Mouse (Mus musculus): ENCODE data around the gene Gpd1l. TPM values are rescaled to one million over a fixed set of nuclear protein-coding genes. Genes with fewer than 3 reads are reported as not detected.

Gene Gpd1l
- polyA plus RNA-seq, 1 experiment from 2014 or later: 18.2 TPM

GRCm38 (mm10) chr9:114887699-114888098, 46.1 kb downstream of the Gpd1l start:
- WGBS: 86% methylated on average over 3 of the region's 3 CpGs
- Histone ChIP-seq H3K4me1 (replicated peaks; ENCODE audit: control insufficient read depth, insufficient read depth, low read length) (no peaks in the 10 kb centered on the region), H3K36me3 (ENCODE audit: control insufficient read depth, insufficient read depth, low read length) (no peaks in the 10 kb centered on the region), H3K9me3 (ENCODE audit: control insufficient read depth, low read length) (no peaks in the 10 kb centered on the region), H3K27ac (ENCODE audit: low read depth, low read length) (no peak overlapping the region), H3K9ac (ENCODE audit: low read depth, low read length) (no peak overlapping the region), H3K4me2 (no peak overlapping the region), H3K4me3 (ENCODE audit: low read depth, low read length) (no peak overlapping the region), H3K27me3 (replicated peaks; ENCODE audit: control insufficient read depth, insufficient read depth, low read length) (no peaks in the 10 kb centered on the region)
- ATAC-seq (replicated peaks; ENCODE audit: low FRiP score) (no peak), DNase-seq (ENCODE audit: low spot score) (no peak)

GRCm38 (mm10) chr9:114885991-114886662, 47.7 kb downstream of the Gpd1l start:
- Histone ChIP-seq H3K9ac (ENCODE audit: low read depth, low read length) (no peak overlapping the region), H3K27ac (ENCODE audit: low read depth, low read length) (no peak overlapping the region), H3K27me3 (replicated peaks; ENCODE audit: control insufficient read depth, insufficient read depth, low read length) (no peaks in the 10 kb centered on the region), H3K4me2 (no peak overlapping the region), H3K4me3 (ENCODE audit: low read depth, low read length) (no peak overlapping the region), H3K9me3 (ENCODE audit: control insufficient read depth, low read length) (no peaks in the 10 kb centered on the region), H3K4me1 (replicated peaks; ENCODE audit: control insufficient read depth, insufficient read depth, low read length) (no peaks in the 10 kb centered on the region), H3K36me3 (ENCODE audit: control insufficient read depth, insufficient read depth, low read length) (no peaks in the 10 kb centered on the region)
- DNase-seq (ENCODE audit: low spot score): no peak
- 43% methylated on average over 8 of the region's 8 CpGs for WGBS
- no peak for ATAC-seq (replicated peaks; ENCODE audit: low FRiP score)

- no peak for DNase-seq (ENCODE audit: low spot score)
- Histone ChIP-seq H3K4me3 (ENCODE audit: low read depth, low read length) (no peak overlapping the region), H3K9ac (ENCODE audit: low read depth, low read length) (no peak overlapping the region), H3K9me3 (ENCODE audit: control insufficient read depth, low read length) (no peaks in the 10 kb centered on the region), H3K27me3 (replicated peaks; ENCODE audit: control insufficient read depth, insufficient read depth, low read length) (no peaks in the 10 kb centered on the region), H3K4me1 (replicated peaks; ENCODE audit: control insufficient read depth, insufficient read depth, low read length) (no peaks in the 10 kb centered on the region), H3K4me2 (no peak overlapping the region), H3K36me3 (ENCODE audit: control insufficient read depth, insufficient read depth, low read length) (no peaks in the 10 kb centered on the region), H3K27ac (ENCODE audit: low read depth, low read length) (no peak overlapping the region)
- ATAC-seq (replicated peaks; ENCODE audit: low FRiP score): no peak
- WGBS: 77% methylated on average over 4 of the region's 4 CpGs
Measured at GRCm38 (mm10) chr9:114885564-114885963, 48.2 kb downstream of the Gpd1l start.

GRCm38 (mm10) chr9:114881977-114882376, 51.8 kb downstream of the Gpd1l start:
- Histone ChIP-seq H3K27ac (ENCODE audit: low read depth, low read length) (no peak overlapping the region), H3K4me1 (replicated peaks; ENCODE audit: control insufficient read depth, insufficient read depth, low read length) (no peaks in the 10 kb centered on the region), H3K4me2 (no peak overlapping the region), H3K9ac (ENCODE audit: low read depth, low read length) (no peak overlapping the region), H3K36me3 (ENCODE audit: control insufficient read depth, insufficient read depth, low read length) (no peaks in the 10 kb centered on the region), H3K27me3 (replicated peaks; ENCODE audit: control insufficient read depth, insufficient read depth, low read length) (no peaks in the 10 kb centered on the region), H3K4me3 (ENCODE audit: low read depth, low read length) (no peak overlapping the region), H3K9me3 (ENCODE audit: control insufficient read depth, low read length) (no peaks in the 10 kb centered on the region)
- no peak for ATAC-seq (replicated peaks; ENCODE audit: low FRiP score)
- no peak for DNase-seq (ENCODE audit: low spot score)
- WGBS: 72% methylated on average over 2 of the region's 2 CpGs

- H3K9ac ChIP-seq (ENCODE audit: low read depth, low read length): no peak overlapping the region
- H3K4me3 ChIP-seq (ENCODE audit: low read depth, low read length): no peak overlapping the region
- no peaks in the 10 kb centered on the region for H3K9me3 ChIP-seq (ENCODE audit: control insufficient read depth, low read length)
- ATAC-seq (replicated peaks; ENCODE audit: low FRiP score) (no peak), DNase-seq (ENCODE audit: low spot score) (no peak)
- 0 out of 2 replicates have a peak, but pooled peaks cover 2% of the 10 kb centered on the region for H3K27me3 ChIP-seq (replicated peaks; ENCODE audit: control insufficient read depth, insufficient read depth, low read length)
- no peak overlapping the region for H3K4me2 ChIP-seq
- no peak overlapping the region for H3K27ac ChIP-seq (ENCODE audit: low read depth, low read length)
- WGBS: 50% methylated on average over 11 of the region's 11 CpGs
- no peaks in the 10 kb centered on the region for H3K36me3 ChIP-seq (ENCODE audit: control insufficient read depth, insufficient read depth, low read length)
- H3K4me1 ChIP-seq (replicated peaks; ENCODE audit: control insufficient read depth, insufficient read depth, low read length): no peaks in the 10 kb centered on the region
Measured at GRCm38 (mm10) chr9:114855327-114855726, 78.5 kb downstream of the Gpd1l start.

- no peaks in the 10 kb centered on the region for H3K9me3 ChIP-seq (ENCODE audit: control insufficient read depth, low read length)
- 61% methylated on average over 9 of the region's 9 CpGs for WGBS
Measured at GRCm38 (mm10) chr9:114854686-114855085, 79.1 kb downstream of the Gpd1l start.

GRCm38 (mm10) chr9:114853336-114853735, 80.5 kb downstream of the Gpd1l start:
- Histone ChIP-seq H3K36me3 (ENCODE audit: control insufficient read depth, insufficient read depth, low read length) (no peaks in the 10 kb centered on the region), H3K4me3 (ENCODE audit: low read depth, low read length) (no peak overlapping the region), H3K9me3 (ENCODE audit: control insufficient read depth, low read length) (no peaks in the 10 kb centered on the region), H3K27ac (ENCODE audit: low read depth, low read length) (no peak overlapping the region), H3K9ac (ENCODE audit: low read depth, low read length) (no peak overlapping the region), H3K4me2 (no peak overlapping the region), H3K4me1 (replicated peaks; ENCODE audit: control insufficient read depth, insufficient read depth, low read length) (no peaks in the 10 kb centered on the region), H3K27me3 (replicated peaks; ENCODE audit: control insufficient read depth, insufficient read depth, low read length) (0 out of 2 replicates have a peak, but pooled peaks cover 2% of the 10 kb centered on the region)
- no peak for DNase-seq (ENCODE audit: low spot score)
- 84% methylated on average over 15 of the region's 15 CpGs for WGBS
- no peak for ATAC-seq (replicated peaks; ENCODE audit: low FRiP score)

More at GRCm38 (mm10) chr9:114854686-114855085, 79.1 kb downstream of the Gpd1l start:
- 0 out of 2 replicates have a peak, but pooled peaks cover 2% of the 10 kb centered on the region for H3K27me3 ChIP-seq (replicated peaks; ENCODE audit: control insufficient read depth, insufficient read depth, low read length)
- DNase-seq (ENCODE audit: low spot score): no peak
- H3K4me3 ChIP-seq (ENCODE audit: low read depth, low read length): no peak overlapping the region
- H3K4me2 ChIP-seq: no peak overlapping the region
- no peaks in the 10 kb centered on the region for H3K4me1 ChIP-seq (replicated peaks; ENCODE audit: control insufficient read depth, insufficient read depth, low read length)
- no peak for ATAC-seq (replicated peaks; ENCODE audit: low FRiP score)
- H3K9ac ChIP-seq (ENCODE audit: low read depth, low read length): no peak overlapping the region
- H3K36me3 ChIP-seq (ENCODE audit: control insufficient read depth, insufficient read depth, low read length): no peaks in the 10 kb centered on the region
- no peak overlapping the region for H3K27ac ChIP-seq (ENCODE audit: low read depth, low read length)

GRCm38 (mm10) chr9:114851419-114852190, 82.2 kb downstream of the Gpd1l start:
- no peak overlapping the region for H3K27ac ChIP-seq (ENCODE audit: low read depth, low read length)
- H3K4me1 ChIP-seq (replicated peaks; ENCODE audit: control insufficient read depth, insufficient read depth, low read length): no peaks in the 10 kb centered on the region
- H3K9ac ChIP-seq (ENCODE audit: low read depth, low read length): no peak overlapping the region
- H3K4me2 ChIP-seq: no peak overlapping the region
- 0 out of 2 replicates have a peak, but pooled peaks cover 2% of the 10 kb centered on the region for H3K27me3 ChIP-seq (replicated peaks; ENCODE audit: control insufficient read depth, insufficient read depth, low read length)
- ATAC-seq (replicated peaks; ENCODE audit: low FRiP score) (no peak), DNase-seq (ENCODE audit: low spot score) (no peak)
- H3K9me3 ChIP-seq (ENCODE audit: control insufficient read depth, low read length): no peaks in the 10 kb centered on the region
- WGBS: 36% methylated on average over 8 of the region's 8 CpGs
- H3K4me3 ChIP-seq (ENCODE audit: low read depth, low read length): no peak overlapping the region
- H3K36me3 ChIP-seq (ENCODE audit: control insufficient read depth, insufficient read depth, low read length): no peaks in the 10 kb centered on the region

All from liver, embryonic 11.5 days (tissue).